Mouse (Mus musculus) hindbrain, embryonic 14.5 days (tissue): ENCODE data around the gene Gm44805. TPM values are rescaled to one million over a fixed set of nuclear protein-coding genes. Genes with fewer than 3 reads are reported as not detected.

Experiments
- ATAC-seq: fragments of 200-750 bp; cut with Nextera tagmentation; 2 replicates; pipeline ENCODE4 v1.8.0; 2017; ENCODE audit warnings: moderate number of reproducible peaks, mild to moderate bottlenecking, moderate TSS enrichment, moderate library complexity; ENCODE audit not compliant: low FRiP score
- DNase-seq: peaks from one replicate; pipeline ENCODE4 v3.0.0-alpha.2; 2015; ENCODE audit warnings: low spot score
- H3K27ac ChIP-seq: fragments of 300-500 bp; sonication (generic); 2 replicates; pipeline ENCODE4 v1.5.1; 2014; ENCODE audit warnings: mild to moderate bottlenecking, moderate library complexity
- H3K27me3 ChIP-seq: fragments of 300-500 bp; sonication (generic); 2 replicates; pipeline ENCODE4 v1.6.1; 2014; ENCODE audit warnings: mild to moderate bottlenecking, low read length, mixed read lengths; ENCODE audit not compliant: control insufficient read depth, insufficient read depth
- H3K36me3 ChIP-seq: fragments of 300-500 bp; sonication (generic); replicated peaks from 2 replicates; pipeline ENCODE4 v1.6.1; 2014; ENCODE audit not compliant: control insufficient read depth, insufficient read depth
- H3K4me1 ChIP-seq: fragments of 300-500 bp; sonication (generic); replicated peaks from 2 replicates; pipeline ENCODE4 v1.6.1; 2014; ENCODE audit warnings: antibody characterized with exemption, low read length, mixed read lengths; ENCODE audit not compliant: control insufficient read depth, insufficient read depth
- H3K4me2 ChIP-seq: fragments of 300-500 bp; sonication (generic); replicated peaks from 2 replicates; pipeline ENCODE4 v1.6.1; 2014; ENCODE audit warnings: mild to moderate bottlenecking, moderate library complexity
- H3K4me3 ChIP-seq: fragments of 300-500 bp; sonication (generic); replicated peaks from 2 replicates; pipeline ENCODE4 v1.5.1; 2014; ENCODE audit warnings: mild to moderate bottlenecking, low read length
- H3K9ac ChIP-seq: fragments of 300-500 bp; sonication (generic); 2 replicates; pipeline ENCODE4 v1.6.1; 2014
- H3K9me3 ChIP-seq: fragments of 300-500 bp; sonication (generic); 2 replicates; pipeline ENCODE4 v1.6.1; 2016; ENCODE audit warnings: low read length; ENCODE audit not compliant: control insufficient read depth
- WGBS: fragments of 180-500 bp; shearing (Covaris S2); extraction: QIAGEN DNeasy Blood & Tissue Kit; methylation state at CpG from one replicate; pipeline ENCODE4 v1.1.7; 2014; 5-methylcytosine and 5-hydroxymethylcytosine counted together
- polyA plus RNA-seq: library from polyadenylated mRNA; unstranded; fragments of >200 nt; fragmentation: Nextera tagmentation; extraction: Ambion mirVana; gene quantifications from 2 replicates; pipeline ENCODE4 v1.2.1, GENCODE M21; 2014

Gm44805 gene
- polyA plus RNA-seq, 1 experiment from 2014 or later, result not detected

DNA sequence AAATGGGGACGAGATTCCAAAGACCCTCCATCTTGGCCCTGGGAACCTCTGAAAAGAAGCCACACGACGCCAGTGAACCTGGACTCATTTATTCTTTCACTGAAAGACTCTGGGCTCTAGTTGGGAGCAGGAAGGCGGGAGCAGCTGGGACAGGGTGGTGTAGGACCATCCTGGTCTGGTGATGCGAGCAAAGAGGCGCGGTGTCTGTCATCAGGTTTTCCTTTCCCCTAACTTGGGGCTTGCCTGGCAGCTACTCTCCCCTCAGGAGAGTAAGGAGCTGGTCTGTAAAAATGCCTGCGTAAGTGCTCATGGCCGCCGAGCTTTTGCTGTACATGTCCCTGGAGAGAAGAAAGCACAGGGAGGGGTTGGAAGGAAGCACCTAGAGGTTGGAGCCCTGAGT lies 9.7 kb downstream of the Gm44805 start:
- WGBS, result 71% methylated on average over 10 of the region's 10 CpGs
- no peaks in the 10 kb centered on the region for H3K36me3 ChIP-seq
- ATAC-seq, result no peak
- H3K4me2 ChIP-seq, result no peak overlapping the region
- no peaks in the 10 kb centered on the region for H3K27me3 ChIP-seq
- DNase-seq, result no peak
- H3K27ac ChIP-seq, result no peak overlapping the region
- H3K9me3 ChIP-seq, result no peaks in the 10 kb centered on the region
- H3K9ac ChIP-seq, result no peak overlapping the region
- no peaks in the 10 kb centered on the region for H3K4me1 ChIP-seq
- no peak overlapping the region for H3K4me3 ChIP-seq

DNA sequence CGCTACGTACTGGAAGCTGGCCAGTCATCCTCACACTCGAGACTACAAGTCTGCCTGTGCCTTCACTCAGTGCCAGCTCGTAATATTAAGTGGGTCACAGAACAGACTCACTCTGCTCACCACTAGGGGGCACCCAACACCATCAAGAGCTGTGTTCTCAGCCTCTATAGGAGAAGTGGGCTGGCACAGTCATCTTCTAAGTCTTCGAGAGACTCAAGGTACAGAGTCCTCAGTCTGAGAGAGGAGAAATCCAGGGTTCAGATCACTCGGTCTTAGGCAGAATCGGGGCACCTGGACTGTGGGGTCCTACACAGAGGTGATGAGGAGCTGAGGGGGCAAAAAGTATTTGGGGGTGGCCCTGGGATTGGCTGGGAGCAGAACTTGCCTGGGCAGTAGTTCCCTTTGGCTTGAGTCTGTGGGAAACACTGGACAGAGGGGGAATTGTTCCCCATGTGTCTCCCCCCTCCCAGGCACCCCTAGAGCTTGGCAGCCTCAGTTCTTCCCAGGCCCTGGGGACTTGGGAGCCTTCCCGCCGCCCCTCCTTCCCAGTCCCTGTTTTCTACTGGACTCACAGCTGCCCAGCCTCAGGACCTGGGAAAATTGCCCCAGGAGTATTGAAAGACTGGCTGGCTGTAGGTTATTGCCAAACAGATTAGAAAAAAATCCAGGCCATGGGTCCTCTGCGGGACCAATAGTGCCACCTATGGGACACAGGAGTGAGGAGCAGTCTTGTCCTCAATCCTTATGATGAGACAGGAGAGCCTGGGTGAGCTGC lies 12.1 kb downstream of the Gm44805 start:
- WGBS, result 8% methylated on average over 10 of the region's 10 CpGs
- no peaks in the 10 kb centered on the region for H3K27me3 ChIP-seq
- H3K9me3 ChIP-seq, result no peaks in the 10 kb centered on the region
- H3K4me1 ChIP-seq, result peaks cover 8% of the 10 kb centered on the region
- 0 out of 2 replicates have a peak overlapping the region, but pooled peaks have one; percentile 9 for H3K4me2 ChIP-seq
- peak; percentile 71 for ATAC-seq
- no peak overlapping the region for H3K9ac ChIP-seq
- peak overlapping the region; percentile 66 for H3K27ac ChIP-seq
- no peaks in the 10 kb centered on the region for H3K36me3 ChIP-seq
- no peak overlapping the region for H3K4me3 ChIP-seq
- DNase-seq, result peak; percentile 91

DNA sequence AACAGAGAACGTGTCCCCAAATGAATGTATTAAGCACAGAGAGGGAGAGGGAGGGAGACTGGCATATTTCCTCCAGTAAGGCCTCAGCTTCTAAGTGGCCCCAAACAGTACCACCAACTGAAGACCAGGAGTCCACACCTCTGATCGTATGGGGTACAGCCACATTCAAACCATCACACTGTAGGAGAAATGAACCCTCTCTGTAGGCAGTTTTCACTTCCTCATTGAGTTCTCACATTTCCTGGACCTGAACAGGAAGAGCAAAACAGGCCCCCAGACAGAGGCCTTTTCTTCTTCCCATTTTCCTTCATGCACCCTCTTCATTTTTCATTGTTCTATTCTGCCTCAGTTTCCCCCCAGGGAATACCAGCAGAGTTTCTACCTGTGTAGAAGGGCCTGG lies 13.8 kb downstream of the Gm44805 start:
- H3K4me1 ChIP-seq, result peaks cover 21% of the 10 kb centered on the region
- ATAC-seq, result no peak
- DNase-seq, result no peak
- no peaks in the 10 kb centered on the region for H3K27me3 ChIP-seq
- H3K4me3 ChIP-seq, result no peak overlapping the region
- no peak overlapping the region for H3K27ac ChIP-seq
- 75% methylated on average over 2 of the region's 2 CpGs for WGBS
- no peaks in the 10 kb centered on the region for H3K36me3 ChIP-seq
- no peak overlapping the region for H3K4me2 ChIP-seq
- H3K9ac ChIP-seq, result no peak overlapping the region
- no peaks in the 10 kb centered on the region for H3K9me3 ChIP-seq

DNA sequence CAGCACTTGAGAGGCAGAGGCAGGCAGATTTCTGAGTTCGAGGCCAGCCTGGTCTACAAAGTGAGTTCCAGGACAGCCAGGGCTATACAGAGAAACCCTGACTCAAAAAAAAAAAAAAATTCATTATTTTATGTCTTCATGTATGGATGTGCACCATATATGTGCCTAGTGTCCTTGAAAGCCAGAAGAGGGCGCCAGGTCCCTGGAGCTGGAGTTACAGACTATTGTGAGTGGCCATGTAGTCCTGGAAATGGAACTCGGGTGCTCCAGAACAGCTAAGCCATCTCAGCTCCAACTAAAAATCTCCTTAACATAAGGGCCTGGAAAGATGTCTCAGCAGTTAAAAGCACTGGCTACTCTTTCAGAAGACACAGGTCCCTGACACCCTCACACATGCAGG lies 14.5 kb downstream of the Gm44805 start:
- no peak for ATAC-seq
- Histone ChIP-seq H3K27me3 (no peaks in the 10 kb centered on the region), H3K27ac (no peak overlapping the region), H3K4me2 (no peak overlapping the region), H3K4me3 (no peak overlapping the region), H3K4me1 (peaks cover 21% of the 10 kb centered on the region), H3K36me3 (peaks cover 6% of the 10 kb centered on the region; the same call in 1 of the 2 replicates), H3K9me3 (no peaks in the 10 kb centered on the region), H3K9ac (no peak overlapping the region)
- 69% methylated on average over 3 of the region's 3 CpGs for WGBS
- no peak for DNase-seq

DNA sequence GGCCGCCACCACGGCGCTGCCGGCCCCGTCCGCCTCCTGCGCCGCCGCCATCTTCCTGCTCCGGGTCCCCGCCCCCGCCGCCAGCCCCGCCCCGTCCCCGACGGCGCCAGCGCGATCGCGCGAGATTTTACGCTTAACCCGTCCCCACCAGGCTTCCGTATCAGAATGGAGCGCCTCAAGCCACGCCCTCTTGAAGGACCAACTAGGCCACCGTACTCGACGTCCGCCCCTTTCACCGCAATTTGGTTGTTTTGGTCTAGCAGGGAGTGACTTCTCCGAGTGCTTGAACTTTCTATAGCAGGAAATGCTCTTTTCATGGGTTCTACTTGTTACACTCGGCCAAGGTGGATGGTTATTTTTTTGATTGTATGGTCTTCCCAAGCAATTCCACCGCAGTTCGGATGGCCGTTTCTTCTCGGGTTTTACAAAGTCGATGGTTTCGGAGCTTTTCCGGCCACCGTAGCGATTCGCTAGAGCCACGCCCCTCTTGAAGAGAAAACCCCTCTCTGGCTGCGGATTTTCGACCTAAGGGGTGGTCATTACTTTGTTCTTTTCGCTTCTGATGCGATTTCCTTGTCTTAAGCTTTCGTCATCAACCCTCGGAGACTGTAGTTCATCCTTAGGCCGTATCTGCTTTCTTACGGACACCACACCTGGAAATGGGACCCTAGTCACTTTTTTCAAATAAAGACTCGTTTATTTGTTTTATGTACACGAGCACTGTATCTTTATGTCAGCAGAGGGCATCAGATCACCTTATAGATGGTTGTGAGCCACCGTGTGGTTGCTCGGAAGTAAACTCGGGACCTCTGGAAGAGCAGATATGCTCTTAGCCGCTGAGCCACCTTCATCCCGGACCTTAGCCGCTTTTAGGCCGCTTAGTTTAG lies 16.0 kb downstream of the Gm44805 start, which contains the start of gene Clptm1:
Gene Clptm1, minus strand, starts transcription at position 79 of the 887 bp plus-strand sequence.
- H3K4me1 ChIP-seq, result peaks cover 21% of the 10 kb centered on the region
- under 1% methylated on average over 59 of the region's 63 CpGs for WGBS

DNA sequence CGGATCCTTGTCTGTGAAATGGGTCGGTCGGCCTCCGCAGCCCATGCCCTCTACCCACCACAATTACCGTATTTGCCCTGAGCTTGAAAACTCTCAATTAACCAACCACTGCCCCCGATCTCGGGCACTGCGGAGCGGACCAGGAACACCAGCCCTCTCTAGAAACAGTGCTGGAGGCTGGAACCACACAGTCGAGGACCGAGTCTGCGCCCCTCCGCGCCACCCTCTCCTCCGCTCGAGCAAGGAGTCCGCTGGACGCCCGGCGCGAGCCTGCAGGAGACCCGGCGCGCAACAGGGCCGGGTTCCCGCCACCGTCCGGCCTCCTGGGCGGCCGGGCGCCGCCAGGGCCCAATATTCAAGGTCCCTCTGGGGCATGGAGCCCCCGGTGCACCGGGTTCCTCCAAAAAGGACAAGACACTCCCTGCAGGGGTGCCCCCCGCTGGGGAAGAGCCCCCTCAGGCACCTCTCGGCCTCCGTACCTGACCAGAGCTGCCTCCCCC lies 16.7 kb downstream of the Gm44805 start:
- ATAC-seq (peak; percentile 47), DNase-seq (no peak)
- 1% methylated on average over 36 of the region's 37 CpGs for WGBS

More for the DNA sequence above, 16.0 kb downstream of the Gm44805 start, which contains the start of gene Clptm1:
- Histone ChIP-seq H3K36me3 (peaks cover 13% of the 10 kb centered on the region), H3K4me2 (peak within 1 kb of the TSS; percentile 91), H3K27ac (peak within 1 kb of the TSS; percentile 90), H3K9me3 (no peaks in the 10 kb centered on the region), H3K9ac (peak within 1 kb of the TSS; percentile 99), H3K4me3 (peak within 1 kb of the TSS; percentile 100), H3K27me3 (no peaks in the 10 kb centered on the region)
- peak; percentile 90 for ATAC-seq
- DNase-seq, result peak; percentile 96

DNA sequence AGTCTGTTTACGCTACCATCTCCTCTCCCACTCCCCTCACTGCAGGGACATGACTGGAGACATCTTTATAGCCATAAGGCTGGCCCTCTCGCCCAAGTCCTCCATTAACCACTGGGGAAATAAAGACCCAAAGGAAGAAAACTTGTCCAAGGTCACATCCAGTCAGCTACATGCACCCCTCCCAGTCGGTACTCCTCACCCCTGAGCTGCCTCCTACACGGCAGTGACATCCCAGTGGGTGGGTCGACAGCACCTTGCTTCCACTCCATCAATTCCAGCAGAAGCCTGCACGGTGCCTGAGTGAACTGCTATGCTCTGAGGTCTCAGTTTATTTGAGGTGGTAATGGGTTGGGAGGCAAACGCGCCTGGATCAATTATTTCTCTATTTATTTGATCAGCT lies 17.3 kb downstream of the Gm44805 start:
- no peak for ATAC-seq
- no peak for DNase-seq

More for the DNA sequence above, 16.7 kb downstream of the Gm44805 start:
- H3K27ac ChIP-seq, result peak overlapping the region; percentile 90
- no peaks in the 10 kb centered on the region for H3K9me3 ChIP-seq
- no peaks in the 10 kb centered on the region for H3K27me3 ChIP-seq
- H3K4me1 ChIP-seq, result peaks cover 21% of the 10 kb centered on the region
- peak overlapping the region; percentile 100 for H3K4me3 ChIP-seq
- H3K36me3 ChIP-seq, result peaks cover 16% of the 10 kb centered on the region
- peak overlapping the region; percentile 91 for H3K4me2 ChIP-seq
- H3K9ac ChIP-seq, result peak overlapping the region; percentile 99

DNA sequence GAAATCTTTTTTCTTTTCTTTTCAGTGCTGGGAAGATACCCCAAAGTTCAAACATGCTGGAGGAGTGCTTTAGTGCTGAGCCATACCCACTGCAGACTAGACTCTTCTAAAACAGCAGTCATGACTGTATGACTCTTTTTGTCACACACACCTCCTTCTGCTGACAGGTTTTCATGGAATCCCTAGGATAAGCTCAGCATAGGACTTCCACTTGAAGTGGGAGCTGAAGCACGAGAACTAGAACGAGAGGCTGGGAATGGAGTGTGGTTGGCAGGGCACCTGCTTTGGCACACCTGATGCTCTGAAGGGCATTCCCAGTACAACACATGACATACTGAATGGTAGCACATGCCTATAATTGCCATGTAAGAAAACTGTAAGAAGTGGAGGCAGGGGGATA lies 28.6 kb downstream of the Gm44805 start:
- peaks cover 74% of the 10 kb centered on the region for H3K36me3 ChIP-seq
- no peak for DNase-seq

More for the DNA sequence above, 17.3 kb downstream of the Gm44805 start:
- Histone ChIP-seq H3K9me3 (no peaks in the 10 kb centered on the region), H3K36me3 (peaks cover 22% of the 10 kb centered on the region), H3K4me2 (peak overlapping the region; percentile 91), H3K27ac (no peak overlapping the region), H3K27me3 (no peaks in the 10 kb centered on the region), H3K4me1 (peaks cover 21% of the 10 kb centered on the region), H3K9ac (peak overlapping the region; percentile 99), H3K4me3 (peak overlapping the region; percentile 100)
- 18% methylated on average over 8 of the region's 8 CpGs for WGBS

More for the DNA sequence above, 28.6 kb downstream of the Gm44805 start:
- H3K9me3 ChIP-seq, result no peaks in the 10 kb centered on the region
- no peak overlapping the region for H3K4me2 ChIP-seq
- 94% methylated on average over 2 of the region's 2 CpGs for WGBS
- no peak overlapping the region for H3K27ac ChIP-seq
- H3K4me1 ChIP-seq, result no peaks in the 10 kb centered on the region
- no peak overlapping the region for H3K4me3 ChIP-seq
- no peak overlapping the region for H3K9ac ChIP-seq
- H3K27me3 ChIP-seq, result no peaks in the 10 kb centered on the region
- no peak for ATAC-seq
